Comparison of ENCODE assay signal across 21 mouse cellular contexts in genomic region chr9:72208296-72208695, GRCm38 (mm10).
DNase-seq lines count a peak whose midpoint lies in the region; ATAC-seq lines count a peak whose summit lies in the region.
"Had no signal": no experiment of that assay in that cellular context is flagged by ENCODE, and none has a peak within 500 bp of the region (broad histone marks: within the 10 kb centered on the region; RNA-seq: fewer than 3 reads in every experiment).

No protein-coding gene starts in this region.

- DNase-seq in heart, adult 11 months, result peak; percentile 51
- DNase-seq in heart, postnatal 14 days, result no peak
- peak; percentile 32 for DNase-seq in thymus, postnatal 0 days (ENCODE audit: low spot score)
- DNase-seq in thymus, postnatal 25 days, result peak; percentile 42
- DNase-seq in spleen, postnatal 4 days (ENCODE audit: low spot score in 2 of 2), result no peak
- no peak for DNase-seq in testis, postnatal 14 days (ENCODE audit: low spot score)
- DNase-seq: adrenal gland, adult 2 months; adrenal gland, postnatal 14 days; cerebellum, adult 11 months; cerebellum, adult 2 months; cerebellum, adult 9-11 months; cerebellum, postnatal 36 days; embryo, embryonic 11 days; gastrocnemius, postnatal 10 days; heart, adult 18-20 months; heart, postnatal 10 days; heart, postnatal 4 days had no signal

- intact Hi-C loops in heart, postnatal 14 days (cut with DNase I), result no loop called here

- no peak for ATAC-seq in monocyte, adult 5-6 weeks (replicated peaks; ENCODE audit: insufficient number of reproducible peaks, low FRiP score, low TSS enrichment, poor library complexity, severe bottlenecking)
- ATAC-seq: CD4-positive, CD25-positive, alpha-beta regulatory T cell, adult 4 months; forebrain, embryonic 15.5 days; hindbrain, postnatal 0 days had no signal

Comparison
In these comparisons a context has a peak if more than half of its experiments do, and no peak if none do; other contexts are left out.
1. DNase-seq: peak in heart, adult 11 months (single experiment), thymus, postnatal 0 days (single experiment) and thymus, postnatal 25 days (single experiment); none in heart, postnatal 14 days (0 of 2), spleen, postnatal 4 days (0 of 2) and testis, postnatal 14 days (single experiment).